Mouse (Mus musculus) hindbrain, embryonic 15.5 days (tissue): ENCODE results near the gene Rbck1. TPM values are rescaled to one million over a fixed set of nuclear protein-coding genes. Genes with fewer than 3 reads are reported as not detected.
"Not testable (repeated sequence)": the region's sequence is repeated elsewhere in the genome, so short reads cannot be mapped to it uniquely, and the experiment has no call there.

Source experiments
- ATAC-seq: fragments of 200-750 bp; cut with Nextera tagmentation; 2 replicates; pipeline ENCODE4 v1.8.0; 2017; ENCODE audit warnings: low read depth, moderate number of reproducible peaks, moderate TSS enrichment; ENCODE audit not compliant: low FRiP score
- H3K27ac ChIP-seq: fragments of 300-500 bp; sonication (generic); replicated peaks from 2 replicates; pipeline ENCODE4 v1.5.1; 2015; ENCODE audit warnings: mild to moderate bottlenecking, inconsistent platforms
- H3K27me3 ChIP-seq: fragments of 300-500 bp; sonication (generic); 2 replicates; pipeline ENCODE4 v1.6.1; 2015; ENCODE audit warnings: control low read depth, inconsistent platforms
- H3K36me3 ChIP-seq: fragments of 300-500 bp; sonication (generic); 2 replicates; pipeline ENCODE4 v1.6.1; 2015; ENCODE audit warnings: control low read depth, inconsistent platforms
- H3K4me1 ChIP-seq: fragments of 300-500 bp; sonication (generic); replicated peaks from 2 replicates; pipeline ENCODE4 v1.6.1; 2015; ENCODE audit warnings: control low read depth, inconsistent platforms
- H3K4me2 ChIP-seq: fragments of 300-500 bp; sonication (generic); 2 replicates; pipeline ENCODE4 v1.6.1; 2015; ENCODE audit warnings: moderate library complexity, mild to moderate bottlenecking, inconsistent platforms
- H3K4me3 ChIP-seq: fragments of 300-500 bp; sonication (generic); 2 replicates; pipeline ENCODE4 v1.5.1; 2015; ENCODE audit warnings: mild to moderate bottlenecking, inconsistent platforms
- H3K9ac ChIP-seq: fragments of 300-500 bp; sonication (generic); 2 replicates; pipeline ENCODE4 v1.6.1; 2015; ENCODE audit warnings: inconsistent platforms
- H3K9me3 ChIP-seq: fragments of 300-500 bp; sonication (generic); 2 replicates; pipeline ENCODE4 v1.6.1; 2016; ENCODE audit warnings: control low read depth, inconsistent platforms
- WGBS: fragments of 180-500 bp; shearing (Covaris S2); methylation state at CpG from one replicate; pipeline ENCODE4 v1.1.7; 2015; 5-methylcytosine and 5-hydroxymethylcytosine counted together
- polyA plus RNA-seq: library from polyadenylated mRNA; unstranded; fragments of >200 nt; fragmentation: Nextera tagmentation; extraction: Ambion mirVana; gene quantifications from 2 replicates; pipeline ENCODE4 v1.2.1, GENCODE M21; 2015

Rbck1 gene
- polyA plus RNA-seq, 1 experiment from 2014 or later = 103 TPM

DNA sequence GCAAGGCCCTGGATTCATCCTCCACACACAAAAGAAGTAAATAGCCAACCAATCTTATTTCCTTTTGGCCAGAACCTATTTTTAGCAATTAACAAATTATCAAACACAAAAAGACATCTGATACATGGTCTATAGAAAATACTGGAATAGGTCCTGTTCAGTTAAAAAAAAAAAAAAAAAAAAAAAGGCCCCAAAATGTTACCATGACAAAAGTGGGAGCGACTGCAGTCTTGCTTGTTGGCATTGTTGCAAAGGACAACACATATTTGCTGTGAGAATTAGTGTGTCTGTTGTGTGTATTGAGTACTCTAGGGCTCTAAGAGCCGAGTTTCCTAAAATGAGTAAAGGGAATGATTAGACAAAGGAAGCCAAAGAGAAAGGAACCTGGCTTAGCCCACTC is 40.0 kb downstream of the Rbck1 start:
- Histone ChIP-seq H3K4me1 (peaks cover 35% of the 10 kb centered on the region), H3K27me3 (no peaks in the 10 kb centered on the region), H3K36me3 (no peaks in the 10 kb centered on the region), H3K9me3 (no peaks in the 10 kb centered on the region), H3K4me3 (no peak overlapping the region), H3K4me2 (no peak overlapping the region), H3K27ac (no peak overlapping the region), H3K9ac (no peak overlapping the region)
- WGBS = 53% methylated on average over 2 of the region's 2 CpGs
- ATAC-seq = no peak

DNA sequence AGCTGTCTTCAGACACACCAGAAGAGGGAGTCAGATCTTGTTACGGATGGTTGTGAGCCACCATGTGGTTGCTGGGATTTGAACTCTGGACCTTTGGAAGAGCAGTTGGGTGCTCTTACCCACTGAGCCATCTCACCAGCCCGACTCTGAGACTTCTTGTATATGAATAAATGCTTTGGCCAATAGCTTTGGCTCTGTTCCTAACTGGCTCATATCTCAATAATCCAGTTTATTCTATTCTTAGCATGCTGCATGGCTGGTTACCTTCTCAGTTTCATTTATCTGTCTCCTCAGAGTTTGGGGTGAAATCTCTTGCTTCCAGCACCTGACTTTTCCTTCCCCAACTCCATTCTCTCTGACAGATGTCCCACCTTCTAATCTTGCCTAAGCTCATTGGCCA is 42.8 kb downstream of the Rbck1 start:
- H3K4me1 ChIP-seq, H3K9ac ChIP-seq, ATAC-seq, H3K9me3 ChIP-seq, H3K27ac ChIP-seq, H3K4me3 ChIP-seq, H3K27me3 ChIP-seq, H3K4me2 ChIP-seq: not testable (repeated sequence)
- 80% methylated on average over 2 of the region's 2 CpGs for WGBS
- peaks cover 17% of the 10 kb centered on the region for H3K36me3 ChIP-seq

DNA sequence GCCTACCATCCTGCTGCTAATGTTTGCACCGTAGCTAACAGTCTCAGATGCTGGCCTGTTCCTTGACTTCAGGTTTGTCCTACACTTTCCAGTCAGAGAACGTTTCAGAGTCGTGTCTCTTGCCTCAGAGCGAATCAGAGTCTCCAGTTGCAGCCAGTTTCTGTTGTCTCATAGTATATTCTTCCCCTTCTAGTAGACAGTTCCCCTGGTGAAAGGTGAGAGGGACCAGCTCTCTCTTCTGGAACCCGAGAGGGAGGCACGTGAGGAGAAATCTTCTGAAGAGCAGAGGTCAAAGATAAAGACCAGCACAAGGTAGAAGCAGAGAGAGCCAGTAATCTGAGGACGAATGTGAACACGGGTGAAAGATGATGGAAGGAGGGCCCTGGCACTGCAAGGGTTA is 44.4 kb downstream of the Rbck1 start:
- no peak overlapping the region for H3K27ac ChIP-seq
- no peak overlapping the region for H3K9ac ChIP-seq
- H3K27me3 ChIP-seq = no peaks in the 10 kb centered on the region
- no peak overlapping the region for H3K4me2 ChIP-seq
- H3K36me3 ChIP-seq = peaks cover 28% of the 10 kb centered on the region
- ATAC-seq = no peak
- WGBS = 89% methylated on average over 8 of the region's 8 CpGs
- H3K4me1 ChIP-seq = peaks cover 1% of the 10 kb centered on the region
- H3K4me3 ChIP-seq = no peak overlapping the region
- no peaks in the 10 kb centered on the region for H3K9me3 ChIP-seq

DNA sequence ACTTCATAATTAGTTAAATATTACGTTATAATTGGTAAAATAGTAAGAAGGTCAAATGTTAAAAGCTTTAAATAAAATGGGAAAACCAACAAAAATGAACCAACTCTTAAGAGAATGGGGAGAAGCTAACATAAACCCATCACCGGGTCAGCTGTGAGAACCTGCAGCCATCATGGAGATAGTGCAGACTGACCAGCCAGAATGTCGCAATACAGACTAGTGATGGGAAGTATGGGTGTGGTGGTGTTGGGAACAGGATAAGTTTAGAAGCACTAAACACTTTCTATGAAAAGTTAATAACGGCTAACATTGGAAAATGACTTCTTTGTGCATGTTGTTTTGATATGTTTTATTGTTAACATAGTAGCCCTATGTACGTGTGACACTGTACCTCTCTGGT is 44.9 kb downstream of the Rbck1 start:
- Histone ChIP-seq H3K27me3 (no peaks in the 10 kb centered on the region), H3K9ac (no peak overlapping the region), H3K4me2 (no peak overlapping the region), H3K4me3 (no peak overlapping the region), H3K4me1 (no peaks in the 10 kb centered on the region), H3K9me3 (no peaks in the 10 kb centered on the region), H3K36me3 (peaks cover 32% of the 10 kb centered on the region), H3K27ac (no peak overlapping the region)
- no peak for ATAC-seq
- 93% methylated on average over 5 of the region's 5 CpGs for whole genome bisulfite sequencing

DNA sequence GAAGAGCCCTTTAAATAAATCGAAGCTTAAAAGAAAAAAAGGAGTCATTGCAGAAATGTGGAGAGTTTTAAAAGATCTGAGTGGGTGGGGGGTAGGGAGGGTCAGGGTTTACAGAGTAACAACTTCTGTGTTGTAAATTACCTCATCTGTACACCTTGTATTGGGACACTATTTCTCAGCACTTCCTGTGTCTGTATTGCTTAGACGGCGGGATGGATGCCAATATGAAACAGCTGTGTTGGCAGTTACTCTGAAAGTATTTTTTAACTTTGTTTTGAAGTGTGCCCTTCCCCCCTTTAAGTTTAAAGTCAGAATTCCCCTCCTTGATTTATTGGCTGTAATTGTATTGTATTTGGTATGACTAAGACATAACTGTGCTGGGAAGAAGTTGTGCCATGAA is 51.0 kb downstream of the Rbck1 start:
- H3K27ac ChIP-seq = no peak overlapping the region
- H3K27me3 ChIP-seq = no peaks in the 10 kb centered on the region
- H3K4me3 ChIP-seq = no peak overlapping the region
- peaks cover 57% of the 10 kb centered on the region for H3K36me3 ChIP-seq
- H3K4me1 ChIP-seq = no peaks in the 10 kb centered on the region
- no peak overlapping the region for H3K9ac ChIP-seq
- no peaks in the 10 kb centered on the region for H3K9me3 ChIP-seq
- ATAC-seq = no peak
- no peak overlapping the region for H3K4me2 ChIP-seq
- WGBS = 95% methylated on average over 3 of the region's 3 CpGs

DNA sequence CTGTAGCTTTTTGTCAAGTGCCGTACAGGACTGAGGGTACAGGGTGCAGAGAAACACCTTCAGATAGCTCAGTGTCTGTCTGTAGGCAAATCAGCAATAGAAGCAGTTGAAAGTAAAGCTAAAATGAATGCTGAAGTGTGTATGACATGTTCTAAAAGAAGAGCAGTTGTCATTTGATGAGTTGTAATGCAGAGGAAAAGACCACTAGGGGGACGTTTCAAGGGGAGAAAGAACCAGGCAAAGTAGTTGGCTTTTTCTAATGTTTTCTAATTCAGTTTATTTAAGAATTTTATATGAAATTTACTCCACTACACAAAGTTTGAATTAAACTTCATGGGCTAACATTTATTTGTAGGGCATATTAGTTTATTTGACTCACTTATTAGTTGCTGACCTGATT is 58.8 kb downstream of the Rbck1 start:
- H3K27ac ChIP-seq = no peak overlapping the region
- no peaks in the 10 kb centered on the region for H3K27me3 ChIP-seq
- no peak overlapping the region for H3K4me2 ChIP-seq
- WGBS = 84% methylated on average over 2 of the region's 2 CpGs
- H3K9me3 ChIP-seq = no peaks in the 10 kb centered on the region
- no peaks in the 10 kb centered on the region for H3K4me1 ChIP-seq
- peaks cover 66% of the 10 kb centered on the region for H3K36me3 ChIP-seq
- ATAC-seq = no peak
- no peak overlapping the region for H3K9ac ChIP-seq
- H3K4me3 ChIP-seq = no peak overlapping the region

Other genes starting within 250 kb of the Rbck1 start
- 24.4 and 24.7 TPM in 2 replicates for gene Srxn1, start 227.1 kb downstream of the Rbck1 start, polyA plus RNA-seq
- 1.1 and 1.7 TPM in 2 replicates for gene Tcf15, start 189.1 kb downstream of the Rbck1 start, polyA plus RNA-seq
- 94.2 and 97.7 TPM in 2 replicates for gene Csnk2a1, start 105.8 kb downstream of the Rbck1 start, polyA plus RNA-seq
- 32.1 and 36.5 TPM in 2 replicates for gene Tbc1d20, start 38.8 kb downstream of the Rbck1 start, polyA plus RNA-seq
- 1.8 TPM in 2 replicates for gene Trib3, start 11.4 kb upstream of the Rbck1 start, polyA plus RNA-seq
- gene Nrsn2, start 44.0 kb upstream of the Rbck1 start, polyA plus RNA-seq = 50.6 and 60.3 TPM in 2 replicates
- gene Sox12, start 65.4 kb upstream of the Rbck1 start, polyA plus RNA-seq = 13.8 and 14.9 TPM in 2 replicates
- gene Zcchc3, start 82.4 kb upstream of the Rbck1 start, polyA plus RNA-seq = 18.6 TPM in 2 replicates
- 2.2 and 2.3 TPM in 2 replicates for gene 6820408C15Rik, start 82.9 kb upstream of the Rbck1 start, polyA plus RNA-seq
- gene Defb23, start 132.0 kb upstream of the Rbck1 start, polyA plus RNA-seq = not detected in 2 replicates
- not detected in 2 replicates for gene Defb20, start 144.4 kb upstream of the Rbck1 start, polyA plus RNA-seq
- gene Defb22, start 157.5 kb upstream of the Rbck1 start, polyA plus RNA-seq = not detected in 2 replicates
- not detected in 2 replicates for gene Defb26, start 179.0 kb upstream of the Rbck1 start, polyA plus RNA-seq
- not detected in 2 replicates for gene Defb28, start 185.6 kb upstream of the Rbck1 start, polyA plus RNA-seq
- not detected in 2 replicates for gene Defb29, start 207.4 kb upstream of the Rbck1 start, polyA plus RNA-seq
- gene Gm17416, start 236.7 kb upstream of the Rbck1 start, polyA plus RNA-seq = not detected in 2 replicates
- not detected in 2 replicates for gene Defb21, start 240.1 kb upstream of the Rbck1 start, polyA plus RNA-seq
- not detected in 2 replicates for gene Defb19, start 247.7 kb upstream of the Rbck1 start, polyA plus RNA-seq